Mouse (Mus musculus) liver, adult 2 months (tissue): ENCODE data around the gene Saxo1.

Experiments used
- CTCF ChIP-seq: fragments of 200-500 bp; IDR thresholded peaks from 2 replicates; pipeline ENCODE4 v1.5.1; 2011; ENCODE audit warnings: low read depth, low read length, control low read depth
- POLR2A ChIP-seq: fragments of 200-500 bp; IDR thresholded peaks from 2 replicates; pipeline ENCODE4 v1.6.1; 2011; ENCODE audit warnings: low read length, control low read depth; ENCODE audit not compliant: insufficient read depth; ENCODE audit errors: extremely low read depth

- TF ChIP-seq CTCF, result no peak
- no peak for TF ChIP-seq POLR2A
Observed at GRCm38 (mm10) chr4:86519953-86520352, 38.2 kb downstream of the Saxo1 start.
